Mouse (Mus musculus) liver, embryonic 14.5 days (tissue): Measurements from ENCODE around the gene Psma3. TPM values are rescaled to one million over a fixed set of nuclear protein-coding genes. Genes with fewer than 3 reads are reported as not detected.
"Not testable (repeated sequence)": the region's sequence is repeated elsewhere in the genome, so short reads cannot be mapped to it uniquely, and the experiment has no call there.

Experiments used
- ATAC-seq: fragments of 200-750 bp; cut with Nextera tagmentation; 2 replicates; pipeline ENCODE4 v1.8.0; 2017; ENCODE audit warnings: moderate number of reproducible peaks, mild to moderate bottlenecking, moderate library complexity; ENCODE audit not compliant: insufficient read depth
- DNase-seq, 3 experiments: peaks; one replicate each; pipeline ENCODE4 v3.0.0-alpha.2; 2012 to 2013; ENCODE audit warnings: low read depth in 3 of 3, low spot score in 3 of 3
- H3K27ac ChIP-seq: fragments of 300-500 bp; sonication (generic); 2 replicates; pipeline ENCODE4 v1.5.1; 2014; ENCODE audit warnings: moderate library complexity, mild to moderate bottlenecking, control low read depth, inconsistent platforms
- H3K27me3 ChIP-seq: fragments of 300-500 bp; sonication (generic); 2 replicates; pipeline ENCODE4 v1.6.1; 2014; ENCODE audit warnings: mild to moderate bottlenecking, low read length, moderate library complexity; ENCODE audit not compliant: control insufficient read depth, insufficient read depth
- H3K36me3 ChIP-seq: fragments of 300-500 bp; sonication (generic); replicated peaks from 2 replicates; pipeline ENCODE4 v1.6.1; 2014; ENCODE audit warnings: low read depth; ENCODE audit not compliant: control insufficient read depth, insufficient read depth
- H3K4me1 ChIP-seq, 2 experiments: fragments of 200-500 bp in 1 of 2; fragments of 300-500 bp in 1 of 2; sonication (generic) in 1 of 2; replicated peaks; 2 replicates each; pipeline ENCODE4 v1.6.1; 2012 to 2014; ENCODE audit warnings: antibody characterized with exemption in 1 of 2, inconsistent platforms in 1 of 2, low read length in 1 of 2; ENCODE audit not compliant: control insufficient read depth in 2 of 2, insufficient read depth in 2 of 2
- H3K4me2 ChIP-seq: fragments of 300-500 bp; sonication (generic); 2 replicates; pipeline ENCODE4 v1.6.1; 2014; ENCODE audit warnings: low read depth, mild to moderate bottlenecking, control low read depth, moderate library complexity
- H3K4me3 ChIP-seq, 2 experiments: fragments of 200-500 bp in 1 of 2; fragments of 300-500 bp in 1 of 2; sonication (generic) in 1 of 2; 2 replicates each; pipeline ENCODE4 v1.5.1; 2012 to 2014; ENCODE audit warnings: low read depth in 2 of 2, low read length in 2 of 2, mild to moderate bottlenecking in 2 of 2, control low read depth in 1 of 2, inconsistent platforms in 1 of 2, moderate library complexity in 1 of 2; ENCODE audit not compliant: insufficient read depth in 1 of 2
- H3K9ac ChIP-seq: fragments of 300-500 bp; sonication (generic); replicated peaks from 2 replicates; pipeline ENCODE4 v1.6.1; 2014; ENCODE audit warnings: mild to moderate bottlenecking, control low read depth, moderate library complexity
- H3K9me3 ChIP-seq: fragments of 300-500 bp; sonication (generic); 2 replicates; pipeline ENCODE4 v1.6.1; 2016; ENCODE audit warnings: low read length, mixed read lengths; ENCODE audit not compliant: control insufficient read depth
- CTCF ChIP-seq: IDR thresholded peaks from 2 replicates; pipeline ENCODE4 v1.5.1; 2016; ENCODE audit warnings: antibody characterized with exemption, low read depth, control low read depth
- EP300 ChIP-seq: IDR thresholded peaks from 2 replicates; pipeline ENCODE4 v1.6.1; 2016; ENCODE audit warnings: antibody characterized with exemption, low read depth
- WGBS: fragments of 180-500 bp; shearing (Covaris S2); extraction: QIAGEN DNeasy Blood & Tissue Kit; methylation state at CpG from one replicate; pipeline ENCODE4 v1.1.7; 2014; ENCODE audit not compliant: insufficient replicate concordance; 5-methylcytosine and 5-hydroxymethylcytosine counted together
- polyA plus RNA-seq, 2 experiments: library from polyadenylated mRNA; depleted of rRNA in 1 of 2; stranded (reverse) in 1 of 2; unstranded in 1 of 2; fragments of >200 nt; fragmentation: Nextera tagmentation in 1 of 2; extraction: Ambion mirVana in 1 of 2; gene quantifications; 2 replicates each; pipeline versions ENCODE4 v1.2.1 to v1.2.3; 2012 to 2014

Psma3 gene
- polyA plus RNA-seq, 2 experiments, result 138 to 401 TPM

DNA sequence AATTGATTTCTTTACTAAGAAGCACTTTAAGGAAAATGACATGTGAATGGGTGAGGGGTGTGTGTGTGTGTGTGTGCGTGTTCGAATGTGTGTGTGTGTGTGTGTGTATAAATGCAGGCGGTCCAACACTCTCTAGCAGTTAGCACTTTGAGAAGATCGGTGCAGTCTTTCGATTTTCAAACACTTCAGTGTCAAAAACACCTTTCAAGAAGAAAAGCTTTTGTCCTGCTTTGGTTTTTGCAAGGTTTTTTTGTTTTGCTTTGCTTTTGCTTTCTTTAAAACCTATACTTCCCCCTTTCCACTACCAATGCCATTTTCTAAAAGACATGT is 42.8 kb downstream of the Psma3 start:
- Histone ChIP-seq H3K4me1 (peaks cover 5 to 10% of the 10 kb centered on the region in 2 experiments), H3K27me3 (no peaks in the 10 kb centered on the region), H3K4me2 (peak overlapping the region; percentile 81), H3K4me3 (peak overlapping the region; percentile 67 to 93), H3K9ac (peak overlapping the region; percentile 93), H3K27ac (peak overlapping the region; percentile 56), H3K9me3 (no peaks in the 10 kb centered on the region), H3K36me3 (peaks cover 37% of the 10 kb centered on the region)
- WGBS, result 17% methylated on average over 5 of the region's 5 CpGs
- ATAC-seq, result no peak
- no peak for DNase-seq
- no peak for TF ChIP-seq EP300
- no peak for TF ChIP-seq CTCF

DNA sequence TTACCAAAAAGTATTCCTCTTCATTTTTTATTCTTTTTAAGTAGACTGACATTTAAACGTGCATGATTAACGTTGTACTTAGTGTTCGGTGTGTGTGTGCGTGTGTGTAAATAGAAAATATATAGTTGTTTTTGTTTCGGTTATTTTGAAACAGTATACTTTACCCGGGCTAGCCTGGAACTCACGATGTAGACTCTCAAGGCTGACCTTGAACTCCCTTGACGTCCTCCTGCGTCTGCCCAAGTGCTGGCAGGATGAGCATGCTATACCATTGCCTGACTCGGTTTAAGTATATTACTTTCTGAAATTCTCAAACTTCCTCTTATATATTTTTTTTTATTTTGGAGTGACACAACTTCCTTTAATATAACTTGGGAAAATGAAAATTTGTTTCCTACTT is 43.4 kb downstream of the Psma3 start:
- H3K27me3 ChIP-seq, result no peaks in the 10 kb centered on the region
- ATAC-seq, result no peak
- H3K27ac ChIP-seq, result no peak overlapping the region
- WGBS, result 82% methylated on average over 10 of the region's 10 CpGs
- H3K4me2 ChIP-seq, result peak overlapping the region; percentile 81
- peaks cover 5 to 9% of the 10 kb centered on the region in 2 experiments for H3K4me1 ChIP-seq
- no peak for DNase-seq
- no peak for TF ChIP-seq EP300
- no peak for TF ChIP-seq CTCF
- H3K4me3 ChIP-seq, result peak overlapping the region in 1 of 2 experiments; percentile 67; a peak in 2 of 4 replicates
- no peak overlapping the region for H3K9ac ChIP-seq
- peaks cover 37% of the 10 kb centered on the region for H3K36me3 ChIP-seq
- no peaks in the 10 kb centered on the region for H3K9me3 ChIP-seq

DNA sequence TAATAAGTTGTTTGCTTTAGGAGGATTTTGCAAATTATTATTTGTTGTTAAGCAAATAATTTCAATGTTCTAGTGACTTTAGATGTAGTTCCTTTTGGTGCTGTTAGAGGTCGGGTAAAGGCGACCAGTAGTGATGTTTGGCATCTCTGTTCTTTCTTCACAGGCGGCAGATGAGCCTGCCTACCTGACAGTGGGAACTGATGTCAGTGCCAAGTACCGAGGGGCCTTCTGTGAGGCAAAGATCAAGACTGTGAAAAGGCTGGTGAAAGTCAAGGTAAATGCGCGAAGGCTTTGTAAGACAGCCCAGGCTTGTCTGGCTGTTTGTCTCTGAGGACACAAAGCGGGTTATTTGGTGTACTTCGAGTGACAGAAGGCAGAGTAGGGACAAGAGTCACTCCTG is 44.8 kb downstream of the Psma3 start:
- H3K27ac ChIP-seq, result no peak overlapping the region
- H3K36me3 ChIP-seq, result peaks cover 39% of the 10 kb centered on the region
- no peaks in the 10 kb centered on the region for H3K27me3 ChIP-seq
- peaks cover 0 to 5% of the 10 kb centered on the region in 2 experiments; a peak in 3 of 4 replicates for H3K4me1 ChIP-seq
- DNase-seq, result no peak
- H3K9me3 ChIP-seq, result no peaks in the 10 kb centered on the region
- no peak overlapping the region for H3K4me2 ChIP-seq
- ATAC-seq, result no peak
- no peak overlapping the region for H3K9ac ChIP-seq
- 80% methylated on average over 8 of the region's 8 CpGs for WGBS
- no peak overlapping the region for H3K4me3 ChIP-seq
- TF ChIP-seq EP300, result no peak
- TF ChIP-seq CTCF, result no peak

DNA sequence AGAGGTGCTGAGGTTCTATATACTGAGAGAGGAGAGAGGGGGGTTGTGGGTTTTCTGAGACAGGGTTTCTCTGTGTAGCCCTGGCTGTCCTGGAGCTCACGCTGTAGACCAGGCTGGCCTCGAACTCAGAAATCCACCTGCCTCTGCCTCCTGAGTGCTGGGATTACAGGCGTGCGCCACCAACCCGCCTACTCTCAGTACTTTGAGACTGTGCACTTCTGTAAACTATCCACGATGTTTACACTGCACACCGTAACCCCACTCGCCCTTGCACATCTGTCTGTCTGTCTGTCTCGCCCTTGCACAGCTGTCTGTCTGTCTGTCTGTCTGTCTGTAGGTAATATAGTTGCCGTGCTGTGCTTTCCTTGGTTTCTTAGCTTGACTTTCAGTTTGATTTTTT is 50.0 kb downstream of the Psma3 start:
- no peak for DNase-seq
- Histone ChIP-seq H3K4me3 (no peak overlapping the region), H3K36me3 (peaks cover 71% of the 10 kb centered on the region), H3K27me3 (no peaks in the 10 kb centered on the region), H3K9ac (no peak overlapping the region), H3K27ac (no peak overlapping the region), H3K9me3 (no peaks in the 10 kb centered on the region), H3K4me1 (no peaks in the 10 kb centered on the region), H3K4me2 (no peak overlapping the region)
- no peak for ATAC-seq
- 82% methylated on average over 10 of the region's 10 CpGs for WGBS
- TF ChIP-seq EP300 (no peak), CTCF (no peak)

DNA sequence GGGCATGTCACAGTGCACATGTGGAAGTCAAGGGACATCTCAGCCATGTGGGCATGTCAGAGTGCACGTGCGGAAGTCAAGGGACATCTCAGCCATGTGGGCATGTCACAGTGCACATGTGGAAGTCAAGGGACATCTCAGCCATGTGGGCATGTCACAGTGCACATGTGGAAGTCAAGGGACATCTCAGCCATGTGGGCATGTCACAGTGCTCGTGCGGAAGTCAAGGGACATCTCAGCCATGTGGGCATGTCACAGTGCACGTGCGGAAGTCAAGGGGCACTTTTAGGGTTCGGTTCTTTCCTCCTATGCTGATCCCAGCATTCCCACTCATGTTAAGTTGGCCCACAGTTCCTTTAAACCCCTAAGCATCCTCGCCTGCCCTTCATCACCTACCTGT is 53.8 kb downstream of the Psma3 start:
- ATAC-seq, H3K27me3 ChIP-seq, H3K27ac ChIP-seq, H3K4me2 ChIP-seq, H3K9me3 ChIP-seq, H3K4me3 ChIP-seq, H3K4me1 ChIP-seq, H3K9ac ChIP-seq, DNase-seq: not testable (repeated sequence)
- H3K36me3 ChIP-seq, result peaks cover 58% of the 10 kb centered on the region
- WGBS, result 84% methylated on average over 8 of the region's 8 CpGs
